Mouse (Mus musculus) gastrocnemius, postnatal 10 days (tissue): ENCODE data around the gene Erg. TPM values are rescaled to one million over a fixed set of nuclear protein-coding genes. Genes with fewer than 3 reads are reported as not detected.

Experiments used
- DNase-seq: peaks from one replicate; pipeline ENCODE4 v3.0.0; 2021; ENCODE audit warnings: mixed read lengths
- long read RNA-seq, 2 experiments: library from polyadenylated mRNA; stranded (forward); transcript quantifications; one replicate each; pipeline ENCODE4 v2.0.0; 2021
- total RNA-seq, 2 experiments: library from RNA; stranded (reverse); gene quantifications; 2 replicates each; pipeline ENCODE4 v1.2.3; 2021

Erg gene
- total RNA-seq, result 10 to 100 TPM; 23.8 to 26.7 TPM
- long read RNA-seq, experiment 1, partial matches to known transcripts, result 0 of 7 reads
- long read RNA-seq, experiment 1, other reads (novel, unspliced or antisense), result 7 of 7 reads
- long read RNA-seq, experiment 2, partial matches to known transcripts, result 0 of 5 reads
- long read RNA-seq, experiment 2, other reads (novel, unspliced or antisense), result 5 of 5 reads

GRCm38 (mm10) chr16:95586311-95586602 lies at the start of gene Erg:
Erg (minus strand) TSS chr16:95586593.
- DNase-seq, result no peak

- DNase-seq, result no peak
Measured at GRCm38 (mm10) chr16:95631816-95632215, 45.4 kb upstream of the Erg start.

GRCm38 (mm10) chr16:95623876-95624770 lies 37.7 kb upstream of the Erg start:
- DNase-seq, result no peak

- DNase-seq, result no peak
Measured at GRCm38 (mm10) chr16:95623056-95623455, 36.7 kb upstream of the Erg start.

GRCm38 (mm10) chr16:95619859-95620325 lies 33.5 kb upstream of the Erg start:
- DNase-seq, result no peak

- no peak for DNase-seq
Measured at GRCm38 (mm10) chr16:95618206-95618605, 31.8 kb upstream of the Erg start.

- DNase-seq, result no peak
Measured at GRCm38 (mm10) chr16:95617720-95618119, 31.3 kb upstream of the Erg start.

- DNase-seq, result peak; percentile 58
Measured at GRCm38 (mm10) chr16:95615579-95615978, 29.2 kb upstream of the Erg start.

GRCm38 (mm10) chr16:95614482-95614881 lies 28.1 kb upstream of the Erg start:
- no peak for DNase-seq

- no peak for DNase-seq
Measured at GRCm38 (mm10) chr16:95611982-95612746, 25.8 kb upstream of the Erg start.

- DNase-seq, result no peak
Measured at GRCm38 (mm10) chr16:95608624-95609023, 22.2 kb upstream of the Erg start.

- peak; percentile 86 for DNase-seq
Measured at GRCm38 (mm10) chr16:95605304-95605703, 18.9 kb upstream of the Erg start.

GRCm38 (mm10) chr16:95602504-95602903 lies 16.1 kb upstream of the Erg start:
- DNase-seq, result no peak

GRCm38 (mm10) chr16:95601807-95602206 lies 15.4 kb upstream of the Erg start:
- no peak for DNase-seq

- DNase-seq, result no peak
Measured at GRCm38 (mm10) chr16:95601219-95601580, 14.8 kb upstream of the Erg start.

GRCm38 (mm10) chr16:95600572-95601218 lies 14.3 kb upstream of the Erg start:
- no peak for DNase-seq

- no peak for DNase-seq
Measured at GRCm38 (mm10) chr16:95598930-95599329, 12.5 kb upstream of the Erg start.

- no peak for DNase-seq
Measured at GRCm38 (mm10) chr16:95597578-95597951, 11.2 kb upstream of the Erg start.

- DNase-seq, result no peak
Measured at GRCm38 (mm10) chr16:95596884-95597577, 10.6 kb upstream of the Erg start.

- no peak for DNase-seq
Measured at GRCm38 (mm10) chr16:95588849-95589248, 2.5 kb upstream of the Erg start.

- no peak for DNase-seq
Measured at GRCm38 (mm10) chr16:95586726-95587125, 333 bp upstream of the Erg start.
